Mouse (Mus musculus) forebrain, embryonic 10.5 days (tissue): Measurements from ENCODE around the gene Tacc2. TPM values are rescaled to one million over a fixed set of nuclear protein-coding genes. Genes with fewer than 3 reads are reported as not detected.
A peak's percentile ranks its signal among the peaks of the same experiment; 100 is the strongest.

Experiments
- DNase-seq: peaks from one replicate; pipeline ENCODE4 v3.0.0-alpha.2; 2017; ENCODE audit warnings: low spot score; ENCODE audit errors: extremely low spot score
- H3K27ac ChIP-seq: fragments of 300-500 bp; sonication (generic); 2 replicates; pipeline ENCODE4 v1.5.1; 2016; ENCODE audit warnings: mild to moderate bottlenecking
- H3K27me3 ChIP-seq: fragments of 300-500 bp; sonication (generic); 2 replicates; pipeline ENCODE4 v1.6.1; 2016; ENCODE audit warnings: mild to moderate bottlenecking; ENCODE audit not compliant: poor library complexity, severe bottlenecking
- H3K36me3 ChIP-seq: fragments of 300-500 bp; sonication (generic); replicated peaks from 2 replicates; pipeline ENCODE4 v1.6.1; 2016; ENCODE audit warnings: mild to moderate bottlenecking, moderate library complexity
- H3K4me1 ChIP-seq: fragments of 300-500 bp; sonication (generic); 2 replicates; pipeline ENCODE4 v1.6.1; 2016
- H3K4me3 ChIP-seq: fragments of 300-500 bp; sonication (generic); 2 replicates; pipeline ENCODE4 v1.5.1; 2016; ENCODE audit warnings: mild to moderate bottlenecking, moderate library complexity
- H3K9me3 ChIP-seq: fragments of 300-500 bp; sonication (generic); 2 replicates; pipeline ENCODE4 v1.6.1; 2016; ENCODE audit warnings: mild to moderate bottlenecking, moderate library complexity
- WGBS: fragments of 180-500 bp; shearing (Covaris S2); methylation state at CpG from one replicate; pipeline ENCODE4 v1.1.7; 2016; 5-methylcytosine and 5-hydroxymethylcytosine counted together
- polyA plus RNA-seq: library from polyadenylated mRNA; unstranded; fragments of >200 nt; fragmentation: Nextera tagmentation; extraction: Ambion mirVana; gene quantifications from 2 replicates; pipeline ENCODE4 v1.2.1, GENCODE M21; 2016

Gene Tacc2
- polyA plus RNA-seq, 1 experiment from 2014 or later = 40.3 TPM

- Histone ChIP-seq H3K4me3 (no peak overlapping the region), H3K4me1 (peaks cover 20% of the 10 kb centered on the region), H3K27ac (no peak overlapping the region), H3K27me3 (no peaks in the 10 kb centered on the region), H3K9me3 (no peaks in the 10 kb centered on the region), H3K36me3 (no peaks in the 10 kb centered on the region)
- DNase-seq = no peak
- WGBS = 93% methylated on average over 3 of the region's 3 CpGs
Observed at GRCm38 (mm10) chr7:130630956-130631355, 53.7 kb downstream of the Tacc2 start.

- peaks cover 20% of the 10 kb centered on the region for H3K4me1 ChIP-seq
- peak overlapping the region; percentile 15; the same call in 1 of the 2 replicates for H3K27ac ChIP-seq
- no peaks in the 10 kb centered on the region for H3K36me3 ChIP-seq
- H3K4me3 ChIP-seq = no peak overlapping the region
- H3K9me3 ChIP-seq = no peaks in the 10 kb centered on the region
- H3K27me3 ChIP-seq = no peaks in the 10 kb centered on the region
- DNase-seq = no peak
- WGBS = 81% methylated on average over 22 of the region's 22 CpGs
Observed at GRCm38 (mm10) chr7:130631553-130632378, 54.5 kb downstream of the Tacc2 start.

- WGBS = 92% methylated on average over 5 of the region's 5 CpGs
- no peak overlapping the region for H3K4me3 ChIP-seq
Observed at GRCm38 (mm10) chr7:130632379-130632732, 55.1 kb downstream of the Tacc2 start.

GRCm38 (mm10) chr7:130634259-130634871 lies 57.1 kb downstream of the Tacc2 start:
- 0 out of 2 replicates have a peak overlapping the region, but pooled peaks have one; percentile 8 for H3K27ac ChIP-seq
- WGBS = 87% methylated on average over 4 of the region's 4 CpGs

More at GRCm38 (mm10) chr7:130632379-130632732, 55.1 kb downstream of the Tacc2 start:
- Histone ChIP-seq H3K4me1 (peaks cover 20% of the 10 kb centered on the region), H3K27ac (no peak overlapping the region), H3K27me3 (no peaks in the 10 kb centered on the region), H3K9me3 (no peaks in the 10 kb centered on the region), H3K36me3 (no peaks in the 10 kb centered on the region)
- DNase-seq = no peak

GRCm38 (mm10) chr7:130635212-130635611 lies 58.0 kb downstream of the Tacc2 start:
- WGBS = 64% methylated on average over 7 of the region's 7 CpGs
- peaks cover 28% of the 10 kb centered on the region for H3K4me1 ChIP-seq
- no peak overlapping the region for H3K4me3 ChIP-seq
- H3K36me3 ChIP-seq = no peaks in the 10 kb centered on the region
- H3K27me3 ChIP-seq = no peaks in the 10 kb centered on the region
- H3K9me3 ChIP-seq = no peaks in the 10 kb centered on the region
- no peak overlapping the region for H3K27ac ChIP-seq
- DNase-seq = no peak

More at GRCm38 (mm10) chr7:130634259-130634871, 57.1 kb downstream of the Tacc2 start:
- Histone ChIP-seq H3K9me3 (no peaks in the 10 kb centered on the region), H3K36me3 (no peaks in the 10 kb centered on the region), H3K4me3 (no peak overlapping the region), H3K27me3 (no peaks in the 10 kb centered on the region), H3K4me1 (peaks cover 28% of the 10 kb centered on the region)
- DNase-seq = no peak

GRCm38 (mm10) chr7:130636274-130636673 lies 59.0 kb downstream of the Tacc2 start:
- Histone ChIP-seq H3K36me3 (no peaks in the 10 kb centered on the region), H3K27ac (no peak overlapping the region), H3K27me3 (no peaks in the 10 kb centered on the region), H3K9me3 (no peaks in the 10 kb centered on the region), H3K4me3 (no peak overlapping the region), H3K4me1 (peaks cover 27% of the 10 kb centered on the region)
- no peak for DNase-seq
- 83% methylated on average over 3 of the region's 3 CpGs for WGBS

- no peak for DNase-seq
- Histone ChIP-seq H3K27me3 (no peaks in the 10 kb centered on the region), H3K4me3 (no peak overlapping the region), H3K4me1 (peaks cover 20% of the 10 kb centered on the region), H3K9me3 (no peaks in the 10 kb centered on the region), H3K36me3 (no peaks in the 10 kb centered on the region), H3K27ac (no peak overlapping the region)
- 88% methylated on average over 4 of the region's 4 CpGs for WGBS
Observed at GRCm38 (mm10) chr7:130636902-130637301, 59.7 kb downstream of the Tacc2 start.

GRCm38 (mm10) chr7:130637811-130638210 lies 60.6 kb downstream of the Tacc2 start:
- no peaks in the 10 kb centered on the region for H3K27me3 ChIP-seq
- 55% methylated on average over 6 of the region's 6 CpGs for WGBS
- H3K4me3 ChIP-seq = no peak overlapping the region
- H3K27ac ChIP-seq = no peak overlapping the region
- H3K36me3 ChIP-seq = no peaks in the 10 kb centered on the region
- DNase-seq = no peak
- H3K4me1 ChIP-seq = peaks cover 25% of the 10 kb centered on the region
- H3K9me3 ChIP-seq = no peaks in the 10 kb centered on the region

GRCm38 (mm10) chr7:130640681-130641080 lies 63.4 kb downstream of the Tacc2 start:
- Histone ChIP-seq H3K36me3 (no peaks in the 10 kb centered on the region), H3K9me3 (no peaks in the 10 kb centered on the region; the same call in 1 of the 2 replicates), H3K27ac (no peak overlapping the region), H3K4me1 (peaks cover 29% of the 10 kb centered on the region), H3K27me3 (peaks cover 16% of the 10 kb centered on the region; the same call in 1 of the 2 replicates), H3K4me3 (no peak overlapping the region)
- WGBS = 96% methylated on average over 9 of the region's 9 CpGs
- no peak for DNase-seq

- peak overlapping the region; percentile 96 for H3K27ac ChIP-seq
- DNase-seq = peak; percentile 70
Observed at GRCm38 (mm10) chr7:130645332-130645993, 68.2 kb downstream of the Tacc2 start.

GRCm38 (mm10) chr7:130645994-130646761 lies 68.9 kb downstream of the Tacc2 start:
- peaks cover 16% of the 10 kb centered on the region; the same call in 1 of the 2 replicates for H3K27me3 ChIP-seq
- H3K36me3 ChIP-seq = no peaks in the 10 kb centered on the region
- peak overlapping the region; percentile 96 for H3K27ac ChIP-seq
- H3K4me1 ChIP-seq = peaks cover 63% of the 10 kb centered on the region
- DNase-seq = peak; percentile 78
- peak overlapping the region; percentile 73 for H3K4me3 ChIP-seq
- WGBS = under 1% methylated on average over 54 of the region's 55 CpGs
- H3K9me3 ChIP-seq = no peaks in the 10 kb centered on the region; the same call in 1 of the 2 replicates

More at GRCm38 (mm10) chr7:130645332-130645993, 68.2 kb downstream of the Tacc2 start:
- peaks cover 16% of the 10 kb centered on the region; the same call in 1 of the 2 replicates for H3K27me3 ChIP-seq
- H3K4me3 ChIP-seq = peak overlapping the region; percentile 73
- no peaks in the 10 kb centered on the region for H3K36me3 ChIP-seq
- H3K4me1 ChIP-seq = peaks cover 63% of the 10 kb centered on the region
- 16% methylated on average over 15 of the region's 15 CpGs for WGBS
- no peaks in the 10 kb centered on the region; the same call in 1 of the 2 replicates for H3K9me3 ChIP-seq

- Histone ChIP-seq H3K4me3 (peak overlapping the region; percentile 73), H3K27me3 (peaks cover 16% of the 10 kb centered on the region; the same call in 1 of the 2 replicates), H3K27ac (peak overlapping the region; percentile 96), H3K4me1 (peaks cover 63% of the 10 kb centered on the region), H3K9me3 (no peaks in the 10 kb centered on the region; the same call in 1 of the 2 replicates), H3K36me3 (no peaks in the 10 kb centered on the region)
- under 1% methylated on average over 18 of the region's 18 CpGs for WGBS
- peak; percentile 77 for DNase-seq
Observed at GRCm38 (mm10) chr7:130646762-130647139, 69.5 kb downstream of the Tacc2 start.
